In the genomic region with DNA sequence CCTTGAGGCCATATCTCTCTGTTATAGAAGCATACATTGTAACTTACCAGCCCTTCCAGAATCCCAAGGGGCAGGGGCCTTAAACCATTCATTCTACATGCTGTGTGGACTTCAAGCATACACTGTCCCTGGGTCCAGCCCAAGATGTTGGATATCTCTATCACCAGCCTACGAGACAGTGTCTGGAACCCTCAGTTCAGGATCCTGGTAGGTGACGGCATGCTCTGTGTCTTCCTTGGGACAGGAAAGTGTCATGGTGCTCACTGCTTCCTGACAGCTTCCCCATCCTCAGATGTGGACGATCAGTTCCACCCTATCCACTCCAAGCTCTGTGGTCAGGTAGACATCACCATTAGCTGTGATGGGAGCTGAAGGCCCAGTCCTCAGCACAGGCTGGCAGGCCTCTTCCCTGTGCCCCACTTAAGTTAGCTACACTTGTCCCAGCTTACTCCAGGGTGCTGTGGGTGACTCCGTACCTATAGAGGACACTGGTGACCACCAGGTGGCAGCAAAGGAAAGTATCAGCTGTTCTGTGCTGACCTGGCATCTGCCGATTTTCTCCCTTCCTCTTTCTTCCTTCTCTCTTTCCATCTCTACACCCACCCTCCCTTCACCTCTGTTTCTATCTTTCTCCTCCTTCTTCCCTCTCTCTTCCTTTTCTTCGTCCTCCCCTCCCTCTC, we compare ENCODE assay signal across 9 mouse cellular contexts. TPM values are rescaled to one million over a fixed set of nuclear protein-coding genes. Genes with fewer than 3 reads are reported as not detected.
DNase-seq lines count a peak whose midpoint lies in the region; ATAC-seq and TF ChIP-seq lines count a peak whose summit lies in the region.
"Had no signal": no experiment of that assay in that cellular context is flagged by ENCODE, and none has a peak within 500 bp of the region (broad histone marks: within the 10 kb centered on the region; RNA-seq: fewer than 3 reads in every experiment).

No protein-coding gene starts in this region.

- H3K4me3 ChIP-seq in G1E (ENCODE audit: low read depth, low read length), result no peak overlapping the region
- no peak overlapping the region for H3K4me3 ChIP-seq in forebrain, embryonic 15.5 days
- no peak overlapping the region for H3K4me3 ChIP-seq in liver, postnatal 0 days (ENCODE audit: low read depth, low read length)
- H3K4me3 ChIP-seq: myocyte had no signal

- peak; percentile 30; the same call in 1 of the 2 replicates for ATAC-seq in G1E (ENCODE audit: extremely low read depth, insufficient number of reproducible peaks, low FRiP score, poor library complexity, severe bottlenecking)
- peak; percentile 92 for ATAC-seq in forebrain, embryonic 15.5 days (replicated peaks)
- ATAC-seq in liver, postnatal 0 days, result peak; percentile 62

- H3K4me2 ChIP-seq in forebrain, embryonic 15.5 days (replicated peaks), result no peak overlapping the region
- no peak overlapping the region for H3K4me2 ChIP-seq in liver, postnatal 0 days (ENCODE audit: low read depth, low read length)

- TF ChIP-seq CTCF in G1E (IDR thresholded peaks at IDR 0.05; ENCODE audit: low read depth, low read length), result 0 out of 2 replicates have a peak, but pooled peaks have one; percentile 40
- TF ChIP-seq CTCF in liver, postnatal 0 days (IDR thresholded peaks at IDR 0.05; ENCODE audit: low read depth), result peak; percentile 85

- DNase-seq in G1E (ENCODE audit: low spot score), result peak; percentile 31
- peak; percentile 73 for DNase-seq in cerebellum, adult 11 months
- peak; percentile 88 for DNase-seq in heart, postnatal 4 days
- DNase-seq in layer of hippocampus, adult 18-20 months (ENCODE audit: low spot score in 2 of 2), result peak; percentile 72 to 93
- peak; percentile 82 for DNase-seq in liver, postnatal 0 days
- peak; percentile 70 for DNase-seq in ovary, postnatal 14 days (ENCODE audit: low spot score)
- peak; percentile 91 for DNase-seq in thymus, postnatal 4 days

- H3K27me3 ChIP-seq in G1E (ENCODE audit: insufficient read depth, low read length), result no peaks in the 10 kb centered on the region
- H3K27me3 ChIP-seq in forebrain, embryonic 15.5 days, result no peaks in the 10 kb centered on the region
- no peaks in the 10 kb centered on the region for H3K27me3 ChIP-seq in liver, postnatal 0 days (ENCODE audit: insufficient read depth, low read length)

- no peak overlapping the region for H3K27ac ChIP-seq in forebrain, embryonic 15.5 days (replicated peaks)
- no peak overlapping the region for H3K27ac ChIP-seq in liver, postnatal 0 days (ENCODE audit: low read depth)

- H3K9me3 ChIP-seq in G1E (replicated peaks), result peaks cover 41% of the 10 kb centered on the region
- no peaks in the 10 kb centered on the region for H3K9me3 ChIP-seq in forebrain, embryonic 15.5 days
- H3K9me3 ChIP-seq in liver, postnatal 0 days (ENCODE audit: low read length), result no peaks in the 10 kb centered on the region

- H3K36me3 ChIP-seq in G1E (replicated peaks), result no peaks in the 10 kb centered on the region
- no peaks in the 10 kb centered on the region for H3K36me3 ChIP-seq in forebrain, embryonic 15.5 days
- H3K36me3 ChIP-seq in liver, postnatal 0 days (replicated peaks; ENCODE audit: insufficient read depth, low read length), result no peaks in the 10 kb centered on the region

- no peak for TF ChIP-seq EP300 in liver, postnatal 0 days (IDR thresholded peaks at IDR 0.05; ENCODE audit: low read depth)

- no peak overlapping the region for H3K9ac ChIP-seq in forebrain, embryonic 15.5 days (replicated peaks)
- H3K9ac ChIP-seq in liver, postnatal 0 days (replicated peaks), result no peak overlapping the region

- H3K4me1 ChIP-seq in G1E (ENCODE audit: insufficient read depth, low read depth, low read length), result peaks cover 41% of the 10 kb centered on the region
- peaks cover 11% of the 10 kb centered on the region for H3K4me1 ChIP-seq in forebrain, embryonic 15.5 days
- no peaks in the 10 kb centered on the region for H3K4me1 ChIP-seq in liver, postnatal 0 days (ENCODE audit: insufficient read depth)

- WGBS in forebrain, embryonic 15.5 days, result 33% methylated on average over 6 of the region's 6 CpGs
- WGBS in liver, postnatal 0 days (ENCODE audit: insufficient replicate concordance), result 22% methylated on average over 6 of the region's 6 CpGs

RNA-seq across cellular contexts. Expression of a gene that starts 19.7 kb away (rescaled TPM):
- total RNA-seq in G1E (2014; fragmentation: Nextera tagmentation), result not detected in 2 replicates
- not detected in 2 replicates for total RNA-seq in G1E (2017)
- polyA plus RNA-seq in G1E (2012), result not detected in 2 replicates
- polyA plus RNA-seq in forebrain, embryonic 15.5 days (2015; fragmentation: Nextera tagmentation; extraction: Ambion mirVana), result 0.91 and 2.9 TPM in 2 replicates
- not detected for total RNA-seq in heart, postnatal 4 days (2021)
- total RNA-seq in layer of hippocampus, adult 18-20 months (2021), result 1 to 10 TPM; 2.7 to 3.7 TPM
- not detected in 2 replicates for polyA plus RNA-seq in liver, postnatal 0 days (2015; fragmentation: Nextera tagmentation; extraction: Ambion mirVana)

Comparison
In these comparisons a context has a peak if more than half of its experiments do, and no peak if none do; other contexts are left out.
1. ATAC-seq: peak in every context shown above with its lines; median percentile 92 in forebrain, embryonic 15.5 days; 62 in liver, postnatal 0 days; 30 in G1E.
2. DNase-seq: peak in every context shown above with its lines; median percentile 91 in thymus, postnatal 4 days; 88 in heart, postnatal 4 days; 82 in layer of hippocampus, adult 18-20 months; 82 in liver, postnatal 0 days; 73 in cerebellum, adult 11 months; 70 in ovary, postnatal 14 days; 31 in G1E.